Mouse (Mus musculus): ENCODE results near the gene Pgbd1.

Gene Pgbd1

GRCm38 (mm10) chr13:21415266-21415665 lies 25.6 kb downstream of the Pgbd1 start:
- no peak for DNase-seq

- no peak for DNase-seq
Observed at GRCm38 (mm10) chr13:21414231-21415212, 26.3 kb downstream of the Pgbd1 start.

- no peak for DNase-seq
Observed at GRCm38 (mm10) chr13:21408805-21409459, 31.9 kb downstream of the Pgbd1 start.

GRCm38 (mm10) chr13:21407969-21408804 lies 32.7 kb downstream of the Pgbd1 start:
- peak; percentile 86 for DNase-seq

GRCm38 (mm10) chr13:21407341-21407740 lies 33.5 kb downstream of the Pgbd1 start:
- DNase-seq, result no peak

- no peak for DNase-seq
Observed at GRCm38 (mm10) chr13:21402848-21403247, 38.0 kb downstream of the Pgbd1 start.

GRCm38 (mm10) chr13:21402287-21402846 lies 38.5 kb downstream of the Pgbd1 start, which contains the start of gene Zkscan3:
Gene Zkscan3, minus strand, starts transcription at chr13:21402755.
- DNase-seq, result peak; percentile 88

- no peak for DNase-seq
Observed at GRCm38 (mm10) chr13:21401636-21402286, 39.1 kb downstream of the Pgbd1 start.

- no peak for DNase-seq
Observed at GRCm38 (mm10) chr13:21401166-21401565, 39.7 kb downstream of the Pgbd1 start.

- no peak for DNase-seq
Observed at GRCm38 (mm10) chr13:21397486-21397885, 43.4 kb downstream of the Pgbd1 start.

- peak; percentile 37 for DNase-seq
Observed at GRCm38 (mm10) chr13:21396048-21396447, 44.8 kb downstream of the Pgbd1 start.

- no peak for DNase-seq
Observed at GRCm38 (mm10) chr13:21395623-21396022, 45.2 kb downstream of the Pgbd1 start.

- no peak for DNase-seq
Observed at GRCm38 (mm10) chr13:21395211-21395610, 45.6 kb downstream of the Pgbd1 start.

GRCm38 (mm10) chr13:21377773-21378172 lies 63.1 kb downstream of the Pgbd1 start:
- no peak for DNase-seq

GRCm38 (mm10) chr13:21372700-21373099 lies 68.2 kb downstream of the Pgbd1 start:
- no peak for DNase-seq
